Mouse (Mus musculus) forebrain, embryonic 12.5 days (tissue): ENCODE measurements at regions not wholly inside any gene's neighbourhood (a gene's known extent, or its start where the extent isn't known, plus 50 kb on each side); places are given as distances from the start of the nearest gene placed in this dataset.

Experiments used
- ATAC-seq: fragments of 200-750 bp; cut with Nextera tagmentation; 2 replicates; pipeline ENCODE4 v1.8.0; 2017; ENCODE audit warnings: moderate TSS enrichment; ENCODE audit not compliant: low FRiP score
- H3K27ac ChIP-seq: fragments of 300-500 bp; sonication (generic); 2 replicates; pipeline ENCODE4 v1.5.1; 2016; ENCODE audit warnings: mild to moderate bottlenecking
- H3K27me3 ChIP-seq: fragments of 300-500 bp; sonication (generic); 2 replicates; pipeline ENCODE4 v1.6.1; 2016; ENCODE audit warnings: mild to moderate bottlenecking
- H3K36me3 ChIP-seq: fragments of 300-500 bp; sonication (generic); replicated peaks from 2 replicates; pipeline ENCODE4 v1.6.1; 2016; ENCODE audit warnings: mild to moderate bottlenecking
- H3K4me1 ChIP-seq: fragments of 300-500 bp; sonication (generic); 2 replicates; pipeline ENCODE4 v1.6.1; 2016
- H3K4me2 ChIP-seq: fragments of 300-500 bp; sonication (generic); 2 replicates; pipeline ENCODE4 v1.6.1; 2016; ENCODE audit warnings: mild to moderate bottlenecking, moderate library complexity
- H3K4me3 ChIP-seq: fragments of 300-500 bp; sonication (generic); replicated peaks from 2 replicates; pipeline ENCODE4 v1.5.1; 2016; ENCODE audit warnings: mild to moderate bottlenecking
- H3K9ac ChIP-seq: fragments of 300-500 bp; sonication (generic); 2 replicates; pipeline ENCODE4 v1.6.1; 2016; ENCODE audit warnings: mild to moderate bottlenecking
- H3K9me3 ChIP-seq: fragments of 300-500 bp; sonication (generic); 2 replicates; pipeline ENCODE4 v1.6.1; 2016
- WGBS: fragments of 180-500 bp; shearing (Covaris S2); methylation state at CpG from one replicate; pipeline ENCODE4 v1.1.7; 2016; 5-methylcytosine and 5-hydroxymethylcytosine counted together

- no peak for ATAC-seq
- Histone ChIP-seq H3K4me2 (no peak overlapping the region), H3K36me3 (no peaks in the 10 kb centered on the region), H3K27ac (no peak overlapping the region), H3K27me3 (peaks cover 9% of the 10 kb centered on the region), H3K9me3 (no peaks in the 10 kb centered on the region), H3K4me1 (no peaks in the 10 kb centered on the region), H3K9ac (no peak overlapping the region), H3K4me3 (no peak overlapping the region)
- WGBS = 77% methylated on average over 4 of the region's 4 CpGs
Measured at GRCm38 (mm10) chr5:119739386-119739785, 68.9 kb downstream of the Tbx3 start.

GRCm38 (mm10) chr5:119741116-119741515, 70.6 kb downstream of the Tbx3 start:
- H3K4me3 ChIP-seq = no peak overlapping the region
- 8% methylated on average over 6 of the region's 6 CpGs for WGBS
- H3K27me3 ChIP-seq = peaks cover 14% of the 10 kb centered on the region
- H3K27ac ChIP-seq = no peak overlapping the region
- ATAC-seq = no peak
- no peaks in the 10 kb centered on the region for H3K9me3 ChIP-seq
- no peak overlapping the region for H3K4me2 ChIP-seq
- H3K9ac ChIP-seq = no peak overlapping the region
- no peaks in the 10 kb centered on the region for H3K4me1 ChIP-seq
- H3K36me3 ChIP-seq = no peaks in the 10 kb centered on the region

- WGBS = 85% methylated on average over 10 of the region's 10 CpGs
Measured at GRCm38 (mm10) chr5:119743733-119744132, 73.3 kb downstream of the Tbx3 start.

GRCm38 (mm10) chr5:119747038-119747437, 76.6 kb downstream of the Tbx3 start:
- Histone ChIP-seq H3K36me3 (no peaks in the 10 kb centered on the region), H3K9me3 (no peaks in the 10 kb centered on the region), H3K9ac (no peak overlapping the region), H3K27ac (no peak overlapping the region), H3K27me3 (peaks cover 53% of the 10 kb centered on the region), H3K4me1 (peaks cover 10% of the 10 kb centered on the region), H3K4me3 (no peak overlapping the region), H3K4me2 (no peak overlapping the region)
- no peak for ATAC-seq
- 77% methylated on average over 10 of the region's 10 CpGs for WGBS

More at GRCm38 (mm10) chr5:119743733-119744132, 73.3 kb downstream of the Tbx3 start:
- Histone ChIP-seq H3K4me3 (no peak overlapping the region), H3K27ac (no peak overlapping the region), H3K36me3 (no peaks in the 10 kb centered on the region), H3K27me3 (peaks cover 35% of the 10 kb centered on the region), H3K9me3 (no peaks in the 10 kb centered on the region), H3K9ac (no peak overlapping the region), H3K4me1 (peaks cover 4% of the 10 kb centered on the region), H3K4me2 (no peak overlapping the region)
- no peak for ATAC-seq

- Histone ChIP-seq H3K9me3 (no peaks in the 10 kb centered on the region), H3K4me3 (peak overlapping the region; percentile 10; the same call in 1 of the 2 replicates), H3K9ac (no peak overlapping the region), H3K27me3 (peaks cover 50% of the 10 kb centered on the region), H3K4me2 (peak overlapping the region; percentile 43), H3K36me3 (no peaks in the 10 kb centered on the region), H3K27ac (no peak overlapping the region), H3K4me1 (peaks cover 10% of the 10 kb centered on the region)
- no peak for ATAC-seq
- under 1% methylated on average over 21 of the region's 21 CpGs for WGBS
Measured at GRCm38 (mm10) chr5:119748667-119749066, 78.2 kb downstream of the Tbx3 start.

GRCm38 (mm10) chr5:119749153-119749552, 78.7 kb downstream of the Tbx3 start:
- no peak overlapping the region for H3K4me3 ChIP-seq
- H3K4me2 ChIP-seq = peak overlapping the region; percentile 43
- H3K27ac ChIP-seq = no peak overlapping the region
- no peak for ATAC-seq
- no peaks in the 10 kb centered on the region for H3K36me3 ChIP-seq
- WGBS = 8% methylated on average over 16 of the region's 17 CpGs
- peaks cover 50% of the 10 kb centered on the region for H3K27me3 ChIP-seq
- no peaks in the 10 kb centered on the region for H3K9me3 ChIP-seq
- H3K4me1 ChIP-seq = peaks cover 10% of the 10 kb centered on the region
- H3K9ac ChIP-seq = no peak overlapping the region

- Histone ChIP-seq H3K36me3 (no peaks in the 10 kb centered on the region), H3K4me1 (no peaks in the 10 kb centered on the region), H3K9ac (no peak overlapping the region), H3K9me3 (peaks cover 4% of the 10 kb centered on the region; the same call in 1 of the 2 replicates), H3K27me3 (peaks cover 14% of the 10 kb centered on the region), H3K4me3 (no peak overlapping the region), H3K27ac (no peak overlapping the region), H3K4me2 (no peak overlapping the region)
- 70% methylated on average over 9 of the region's 9 CpGs for WGBS
- no peak for ATAC-seq
Measured at GRCm38 (mm10) chr5:119755782-119756181, 76.7 kb upstream of the Tbx5 start.

- Histone ChIP-seq H3K27me3 (peaks cover 8% of the 10 kb centered on the region), H3K4me1 (no peaks in the 10 kb centered on the region), H3K9ac (no peak overlapping the region), H3K27ac (no peak overlapping the region), H3K9me3 (peaks cover 4% of the 10 kb centered on the region; the same call in 1 of the 2 replicates), H3K36me3 (no peaks in the 10 kb centered on the region), H3K4me2 (no peak overlapping the region), H3K4me3 (no peak overlapping the region)
- no peak for ATAC-seq
- 81% methylated on average over 4 of the region's 4 CpGs for WGBS
Measured at GRCm38 (mm10) chr5:119758880-119759279, 73.6 kb upstream of the Tbx5 start.

- Histone ChIP-seq H3K27ac (no peak overlapping the region), H3K4me3 (no peak overlapping the region), H3K9ac (no peak overlapping the region), H3K36me3 (no peaks in the 10 kb centered on the region), H3K9me3 (peaks cover 4% of the 10 kb centered on the region; the same call in 1 of the 2 replicates), H3K27me3 (peaks cover 15% of the 10 kb centered on the region), H3K4me1 (no peaks in the 10 kb centered on the region), H3K4me2 (no peak overlapping the region)
- no peak for ATAC-seq
- 79% methylated on average over 4 of the region's 4 CpGs for WGBS
Measured at GRCm38 (mm10) chr5:119762102-119762501, 70.4 kb upstream of the Tbx5 start.

GRCm38 (mm10) chr5:119763337-119763736, 69.1 kb upstream of the Tbx5 start:
- 39% methylated on average over 7 of the region's 7 CpGs for WGBS

GRCm38 (mm10) chr5:119766372-119766771, 66.1 kb upstream of the Tbx5 start:
- no peak overlapping the region for H3K4me3 ChIP-seq

More at GRCm38 (mm10) chr5:119763337-119763736, 69.1 kb upstream of the Tbx5 start:
- Histone ChIP-seq H3K4me3 (no peak overlapping the region), H3K9me3 (peaks cover 4% of the 10 kb centered on the region; the same call in 1 of the 2 replicates), H3K27ac (no peak overlapping the region), H3K36me3 (no peaks in the 10 kb centered on the region), H3K4me1 (no peaks in the 10 kb centered on the region), H3K9ac (no peak overlapping the region), H3K4me2 (no peak overlapping the region), H3K27me3 (peaks cover 20% of the 10 kb centered on the region)
- no peak for ATAC-seq

GRCm38 (mm10) chr5:119770951-119771350, 61.5 kb upstream of the Tbx5 start:
- Histone ChIP-seq H3K4me3 (no peak overlapping the region), H3K4me1 (no peaks in the 10 kb centered on the region), H3K9me3 (no peaks in the 10 kb centered on the region), H3K4me2 (no peak overlapping the region), H3K9ac (no peak overlapping the region), H3K27me3 (peaks cover 34% of the 10 kb centered on the region), H3K36me3 (no peaks in the 10 kb centered on the region), H3K27ac (no peak overlapping the region)
- 73% methylated on average over 2 of the region's 2 CpGs for WGBS
- no peak for ATAC-seq

More at GRCm38 (mm10) chr5:119766372-119766771, 66.1 kb upstream of the Tbx5 start:
- Histone ChIP-seq H3K27me3 (peaks cover 30% of the 10 kb centered on the region), H3K4me1 (no peaks in the 10 kb centered on the region), H3K9me3 (no peaks in the 10 kb centered on the region), H3K4me2 (no peak overlapping the region), H3K9ac (no peak overlapping the region), H3K36me3 (no peaks in the 10 kb centered on the region), H3K27ac (no peak overlapping the region)
- ATAC-seq = no peak
- 63% methylated on average over 13 of the region's 13 CpGs for WGBS

GRCm38 (mm10) chr5:119776106-119776887, 56.2 kb upstream of the Tbx5 start:
- Histone ChIP-seq H3K27ac (no peak overlapping the region), H3K4me1 (no peaks in the 10 kb centered on the region), H3K4me2 (no peak overlapping the region), H3K4me3 (no peak overlapping the region), H3K9me3 (no peaks in the 10 kb centered on the region), H3K9ac (no peak overlapping the region), H3K36me3 (no peaks in the 10 kb centered on the region), H3K27me3 (peaks cover 34% of the 10 kb centered on the region)
- WGBS = 76% methylated on average over 9 of the region's 9 CpGs
- no peak for ATAC-seq
